Mouse (Mus musculus) thymus, adult 2 months (tissue): ENCODE results near the gene Hpcal1.

Source experiments
- CTCF ChIP-seq: fragments of 200-500 bp; IDR thresholded peaks from 2 replicates; pipeline ENCODE4 v1.5.1; 2012; ENCODE audit warnings: mild to moderate bottlenecking, control low read depth, low read length, moderate library complexity, borderline replicate concordance; ENCODE audit not compliant: control insufficient read depth, poor library complexity, insufficient read depth; ENCODE audit errors: extremely low read depth
- POLR2A ChIP-seq: fragments of 200-500 bp; IDR thresholded peaks from 2 replicates; pipeline ENCODE4 v1.6.1; 2012; ENCODE audit warnings: mild to moderate bottlenecking, low read length, control low read depth, moderate library complexity; ENCODE audit not compliant: control insufficient read depth, poor library complexity, insufficient read depth; ENCODE audit errors: extremely low read depth

DNA sequence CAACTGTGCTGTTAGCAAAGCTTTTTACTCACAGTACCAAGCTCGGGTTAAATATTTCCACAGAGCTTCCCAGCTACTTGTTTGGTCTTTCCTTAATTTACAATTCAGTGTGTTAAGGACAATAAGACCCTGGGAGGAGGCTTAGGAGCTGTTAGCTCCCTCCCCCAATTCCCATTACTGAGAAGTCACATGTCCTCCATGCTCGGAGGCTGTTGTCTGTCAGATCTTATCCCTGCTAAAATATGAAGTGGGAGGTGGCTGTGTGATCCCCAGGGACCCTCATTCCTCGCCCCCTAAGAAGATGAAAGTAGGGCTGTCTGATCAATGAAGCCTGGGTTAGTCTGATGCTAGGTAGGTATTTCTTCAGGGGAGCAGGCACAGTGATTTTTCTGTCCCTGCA is 88.4 kb downstream of the Hpcal1 start:
- no peak for TF ChIP-seq CTCF
- TF ChIP-seq POLR2A: no peak
